Mouse (Mus musculus) macrophage (primary cell): ENCODE measurements at regions not wholly inside any gene's neighbourhood (a gene's known extent, or its start where the extent isn't known, plus 50 kb on each side); places are given as distances from the start of the nearest gene placed in this dataset.

ENCODE experiments used
- H3K27ac ChIP-seq: fragments of 350-480 bp; formaldehyde crosslinking; 2 replicates; pipeline ENCODE4 v1.9.0; 2021
- H3K36me3 ChIP-seq: fragments of 350-480 bp; formaldehyde crosslinking; 2 replicates; pipeline ENCODE4 v1.9.0; 2021; ENCODE audit errors: inconsistent target
- H3K4me3 ChIP-seq: fragments of 350-480 bp; formaldehyde crosslinking; 2 replicates; pipeline ENCODE4 v1.9.0; 2021; ENCODE audit errors: inconsistent target
- H3K79me2 ChIP-seq: fragments of 350-480 bp; formaldehyde crosslinking; 2 replicates; pipeline ENCODE4 v1.9.0; 2021; ENCODE audit errors: inconsistent target
- WGBS: methylation state at CpG from one replicate; pipeline ENCODE4 v1.1.7; 2026; ENCODE audit warnings: inconsistent platforms; ENCODE audit not compliant: missing documents; 5-methylcytosine and 5-hydroxymethylcytosine counted together

DNA sequence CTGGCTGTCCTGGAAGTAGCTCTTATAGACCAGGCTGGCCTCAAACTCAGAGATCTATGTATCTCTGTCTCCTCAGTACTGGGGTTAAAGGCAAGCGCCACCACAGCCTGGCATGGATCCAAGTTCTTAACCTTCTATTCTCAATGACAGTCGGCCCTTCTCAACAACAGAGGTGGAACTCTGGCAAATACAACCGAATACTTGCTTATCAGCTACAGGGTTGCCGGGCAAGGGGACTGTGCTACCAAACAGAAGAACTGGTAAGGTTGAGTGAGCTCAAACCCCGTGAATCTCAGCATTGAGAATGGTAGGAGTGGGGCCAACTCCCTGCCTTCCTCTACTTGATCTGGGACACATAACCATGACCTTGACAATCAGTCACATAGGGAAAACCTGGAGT, 75.2 kb upstream of the Osbpl8 start:
- Histone ChIP-seq H3K36me3 (no peaks in the 10 kb centered on the region), H3K27ac (no peak overlapping the region), H3K4me3 (no peak overlapping the region), H3K79me2 (no peaks in the 10 kb centered on the region)
- 74% methylated on average over 4 of the region's 5 CpGs for WGBS

DNA sequence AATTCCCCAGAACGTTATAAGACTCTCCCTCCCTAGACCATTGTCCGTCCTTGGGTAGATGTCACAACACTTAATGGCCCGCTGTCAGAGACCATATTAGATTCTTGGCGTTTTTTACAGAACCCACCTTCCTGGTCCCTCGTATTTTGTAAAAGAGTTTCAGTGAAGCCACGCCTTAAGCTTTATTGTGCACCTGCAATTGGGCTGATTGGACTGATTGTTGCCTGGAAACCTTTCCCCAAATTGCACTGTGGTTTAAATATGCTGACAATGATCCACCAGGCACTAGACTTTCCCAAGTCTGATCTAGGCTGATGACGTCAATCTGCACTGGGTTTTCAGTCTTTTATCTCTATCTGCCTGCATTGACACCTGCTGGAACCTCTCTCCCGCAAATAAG, 75.6 kb upstream of the Zdhhc17 start:
- no peak overlapping the region for H3K4me3 ChIP-seq
- H3K79me2 ChIP-seq = no peaks in the 10 kb centered on the region
- H3K27ac ChIP-seq = no peak overlapping the region
- 89% methylated on average over 8 of the region's 8 CpGs for WGBS
- H3K36me3 ChIP-seq = no peaks in the 10 kb centered on the region

DNA sequence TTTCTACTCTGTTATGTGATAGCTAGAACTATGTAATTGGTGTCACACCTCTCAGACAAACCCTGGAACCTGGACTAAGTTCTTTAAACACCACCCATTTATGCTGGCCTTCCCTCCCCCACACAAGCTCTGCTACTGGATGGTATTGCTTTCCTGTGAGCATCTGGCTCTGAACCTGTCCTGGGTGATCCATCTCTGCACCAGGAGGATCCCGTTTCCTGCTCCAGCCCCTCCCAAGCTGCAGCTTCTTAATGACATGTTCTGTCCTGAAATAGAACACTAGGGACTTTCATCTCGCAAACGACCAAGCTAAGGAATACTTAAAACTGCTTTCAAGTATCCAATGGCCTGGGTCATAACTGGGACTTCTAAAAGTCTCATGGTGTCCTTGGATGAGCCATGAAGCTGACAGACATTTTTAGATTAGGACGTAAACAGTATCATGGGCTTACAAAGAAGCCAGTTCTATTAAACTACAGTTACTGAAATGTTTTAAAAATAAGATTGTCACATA, 74.4 kb upstream of the Zdhhc17 start:
- H3K27ac ChIP-seq = no peak overlapping the region
- H3K79me2 ChIP-seq = no peaks in the 10 kb centered on the region
- no peak overlapping the region for H3K4me3 ChIP-seq
- 88% methylated on average over 4 of the region's 4 CpGs for WGBS
- no peaks in the 10 kb centered on the region for H3K36me3 ChIP-seq

DNA sequence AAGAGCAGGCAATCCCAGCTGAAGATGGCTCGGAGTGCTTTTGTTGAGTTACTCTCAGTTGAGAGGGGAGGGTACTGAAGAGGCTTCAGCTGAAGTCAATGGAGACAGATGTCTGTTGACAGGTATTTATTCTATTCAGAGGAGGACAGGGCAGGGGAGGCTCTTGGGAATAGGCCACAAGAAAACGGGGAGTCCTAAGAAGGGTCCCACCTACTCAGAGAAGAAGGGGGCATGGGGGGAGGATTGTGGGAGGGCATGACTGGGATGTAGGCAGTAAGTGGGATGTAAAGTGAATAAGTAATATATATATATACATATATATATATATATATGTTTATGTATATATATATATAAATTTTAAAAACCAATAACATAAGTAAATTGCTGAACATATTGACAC, 73.9 kb upstream of the Zdhhc17 start:
- 86% methylated on average over 2 of the region's 2 CpGs for WGBS
- no peaks in the 10 kb centered on the region for H3K79me2 ChIP-seq
- no peak overlapping the region for H3K4me3 ChIP-seq

DNA sequence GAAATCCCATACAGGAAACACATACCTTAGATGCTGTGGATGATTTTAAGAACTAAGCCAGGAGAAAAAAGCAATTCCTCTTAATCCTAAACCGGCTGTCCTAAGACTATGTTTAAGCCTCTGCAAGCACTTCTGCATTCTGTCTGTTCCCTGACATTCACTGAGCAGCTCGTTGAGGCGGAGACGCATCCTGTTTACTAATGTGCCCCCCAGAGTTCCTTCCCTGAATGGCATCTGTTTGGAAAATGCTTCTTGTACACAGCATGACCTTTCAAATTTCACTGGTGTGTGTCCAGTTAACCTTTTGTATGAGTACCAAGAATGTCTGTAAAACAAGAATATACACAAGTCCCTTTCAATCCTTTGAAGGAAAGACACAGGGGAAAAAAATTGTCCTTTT, 73.4 kb upstream of the Zdhhc17 start:
- Histone ChIP-seq H3K79me2 (no peaks in the 10 kb centered on the region), H3K27ac (no peak overlapping the region), H3K36me3 (no peaks in the 10 kb centered on the region), H3K4me3 (no peak overlapping the region)
- 3% methylated on average over 4 of the region's 4 CpGs for WGBS

More for the DNA sequence above, 73.9 kb upstream of the Zdhhc17 start:
- Histone ChIP-seq H3K27ac (no peak overlapping the region), H3K36me3 (no peaks in the 10 kb centered on the region)

DNA sequence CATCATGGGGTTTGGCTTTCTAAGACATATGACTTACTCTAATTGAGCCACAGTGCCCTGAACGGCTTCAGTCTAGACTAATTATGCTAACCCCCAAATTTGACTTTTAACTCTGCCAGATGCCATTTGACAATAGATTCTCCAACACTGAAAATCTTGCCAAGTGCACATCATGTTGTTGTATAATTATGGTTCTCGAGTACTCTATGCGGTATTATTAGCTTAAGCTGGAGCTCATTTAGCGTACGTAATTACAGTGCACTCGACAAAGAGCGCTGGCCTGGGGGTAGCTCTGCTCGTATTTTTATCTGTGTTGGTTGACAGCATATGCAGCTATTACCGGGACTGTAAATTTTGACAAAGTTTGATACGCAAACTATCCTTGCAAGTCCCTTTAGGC, 70.4 kb upstream of the Zdhhc17 start:
- Histone ChIP-seq H3K27ac (no peak overlapping the region), H3K79me2 (no peaks in the 10 kb centered on the region), H3K4me3 (no peak overlapping the region), H3K36me3 (no peaks in the 10 kb centered on the region)
- 98% methylated on average over 9 of the region's 10 CpGs for WGBS

DNA sequence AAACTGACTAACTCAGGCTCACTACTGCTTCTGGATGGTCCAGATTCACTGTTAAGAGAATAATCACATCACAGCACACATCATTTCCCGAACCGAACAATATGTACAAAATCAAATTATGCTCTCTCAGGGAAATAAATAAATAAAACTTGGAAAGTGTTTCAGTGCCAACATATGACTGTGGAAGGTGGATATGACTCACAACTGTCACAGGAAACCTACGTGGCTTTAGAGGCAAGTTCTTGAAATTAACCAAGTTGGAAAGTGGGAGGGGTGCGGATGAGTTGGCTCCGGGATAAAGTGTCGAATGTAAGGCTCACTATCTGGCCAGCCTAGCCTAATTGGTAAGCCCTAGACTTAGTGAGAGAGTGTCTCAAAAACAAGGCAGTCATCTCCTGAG, 69.1 kb upstream of the Zdhhc17 start:
- Histone ChIP-seq H3K36me3 (no peaks in the 10 kb centered on the region), H3K4me3 (no peak overlapping the region), H3K79me2 (no peaks in the 10 kb centered on the region), H3K27ac (no peak overlapping the region)
- 69% methylated on average over 6 of the region's 6 CpGs for WGBS

DNA sequence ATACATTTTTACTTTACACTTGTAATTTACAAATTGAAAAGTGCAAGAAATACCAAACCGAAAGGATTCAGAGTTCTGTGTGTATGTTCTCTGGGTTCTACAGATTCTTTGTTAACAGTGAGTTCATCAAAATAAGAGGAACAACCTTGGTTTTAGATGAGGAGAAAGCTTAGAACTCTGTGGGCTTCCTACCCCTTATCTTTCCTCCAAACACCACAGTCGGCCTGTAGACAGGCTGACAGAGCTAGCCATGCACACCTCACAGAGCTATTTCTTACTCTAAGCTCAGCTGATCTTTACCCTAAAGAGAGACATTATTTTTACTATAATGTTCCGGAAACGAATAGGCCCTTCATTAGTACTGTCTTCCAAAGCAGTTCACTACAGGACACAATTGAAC, 67.7 kb upstream of the Zdhhc17 start:
- no peaks in the 10 kb centered on the region for H3K36me3 ChIP-seq
- WGBS = 86% methylated on average over 4 of the region's 4 CpGs
- no peak overlapping the region for H3K4me3 ChIP-seq
- H3K27ac ChIP-seq = no peak overlapping the region
- H3K79me2 ChIP-seq = no peaks in the 10 kb centered on the region

DNA sequence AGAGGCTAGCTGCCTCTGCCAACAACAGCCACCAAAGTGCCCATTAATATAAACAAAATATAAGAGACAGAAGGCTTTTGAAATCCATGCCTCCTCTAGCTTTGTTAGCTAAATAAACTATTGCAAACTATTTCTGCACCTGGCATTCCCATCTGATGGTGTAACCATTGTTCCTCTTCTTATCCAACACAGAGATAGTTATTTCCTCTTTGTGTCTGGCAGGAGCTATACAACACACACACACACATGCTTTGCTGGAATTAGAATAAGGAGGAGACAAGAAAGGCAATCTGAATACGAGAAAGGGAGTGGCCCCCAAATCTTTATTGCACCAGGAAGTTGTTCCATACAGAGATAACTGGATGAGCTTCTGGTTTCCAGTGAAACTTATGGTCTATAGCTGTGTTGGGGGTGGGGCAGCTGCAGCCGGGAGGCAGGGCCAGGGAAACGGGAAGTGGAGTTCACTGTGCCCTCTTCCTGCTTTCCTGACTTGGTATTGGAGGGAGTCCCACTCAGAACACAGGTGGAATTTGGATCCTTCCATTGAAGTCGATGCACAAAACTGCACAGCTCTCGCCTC, 64.0 kb upstream of the Zdhhc17 start:
- H3K27ac ChIP-seq = no peak overlapping the region
- no peaks in the 10 kb centered on the region for H3K36me3 ChIP-seq
- no peaks in the 10 kb centered on the region for H3K79me2 ChIP-seq
- H3K4me3 ChIP-seq = no peak overlapping the region
- 31% methylated on average over 5 of the region's 5 CpGs for WGBS

DNA sequence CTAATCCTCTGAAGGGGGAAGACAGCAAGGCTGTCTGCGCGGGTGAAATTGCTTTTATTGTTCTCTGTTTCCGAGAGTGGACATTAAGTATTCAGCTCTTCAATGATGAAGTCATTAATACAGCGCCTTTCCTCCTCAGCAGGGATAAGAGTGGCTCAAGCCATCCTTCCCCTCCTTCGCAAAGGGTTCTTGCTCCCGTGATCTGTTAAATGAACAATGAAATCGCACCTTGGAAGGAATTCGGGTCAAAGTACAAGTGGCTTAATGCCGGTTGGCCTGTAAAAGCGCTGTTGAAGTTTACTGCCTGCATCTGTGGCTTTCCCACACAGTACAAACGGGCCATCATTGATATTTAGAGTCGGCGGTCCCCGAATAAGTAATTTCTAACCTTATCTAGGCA, 63.3 kb upstream of the Zdhhc17 start:
- Histone ChIP-seq H3K4me3 (no peak overlapping the region), H3K27ac (no peak overlapping the region), H3K36me3 (no peaks in the 10 kb centered on the region), H3K79me2 (no peaks in the 10 kb centered on the region)
- 92% methylated on average over 14 of the region's 14 CpGs for WGBS

DNA sequence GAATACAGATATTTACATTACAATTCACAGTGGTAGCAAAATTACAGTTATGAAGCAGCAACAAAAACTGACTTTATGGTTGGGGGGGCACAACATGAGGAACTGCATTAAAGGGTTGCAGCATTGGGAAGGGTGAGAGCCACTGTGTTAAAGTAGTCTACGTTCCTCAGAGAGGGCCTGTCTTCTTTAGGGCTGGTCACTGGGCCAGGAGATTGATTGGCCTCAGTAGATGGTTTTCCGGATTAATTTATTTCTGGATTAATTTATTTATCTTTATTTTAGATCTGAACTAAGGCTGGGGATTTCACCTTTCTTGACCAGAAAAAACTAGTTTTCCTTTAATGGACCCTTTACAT, 62.6 kb upstream of the Zdhhc17 start:
- Histone ChIP-seq H3K27ac (no peak overlapping the region), H3K79me2 (no peaks in the 10 kb centered on the region), H3K4me3 (no peak overlapping the region), H3K36me3 (no peaks in the 10 kb centered on the region)
- WGBS = 100% methylated on average over 1 of the region's 2 CpGs

DNA sequence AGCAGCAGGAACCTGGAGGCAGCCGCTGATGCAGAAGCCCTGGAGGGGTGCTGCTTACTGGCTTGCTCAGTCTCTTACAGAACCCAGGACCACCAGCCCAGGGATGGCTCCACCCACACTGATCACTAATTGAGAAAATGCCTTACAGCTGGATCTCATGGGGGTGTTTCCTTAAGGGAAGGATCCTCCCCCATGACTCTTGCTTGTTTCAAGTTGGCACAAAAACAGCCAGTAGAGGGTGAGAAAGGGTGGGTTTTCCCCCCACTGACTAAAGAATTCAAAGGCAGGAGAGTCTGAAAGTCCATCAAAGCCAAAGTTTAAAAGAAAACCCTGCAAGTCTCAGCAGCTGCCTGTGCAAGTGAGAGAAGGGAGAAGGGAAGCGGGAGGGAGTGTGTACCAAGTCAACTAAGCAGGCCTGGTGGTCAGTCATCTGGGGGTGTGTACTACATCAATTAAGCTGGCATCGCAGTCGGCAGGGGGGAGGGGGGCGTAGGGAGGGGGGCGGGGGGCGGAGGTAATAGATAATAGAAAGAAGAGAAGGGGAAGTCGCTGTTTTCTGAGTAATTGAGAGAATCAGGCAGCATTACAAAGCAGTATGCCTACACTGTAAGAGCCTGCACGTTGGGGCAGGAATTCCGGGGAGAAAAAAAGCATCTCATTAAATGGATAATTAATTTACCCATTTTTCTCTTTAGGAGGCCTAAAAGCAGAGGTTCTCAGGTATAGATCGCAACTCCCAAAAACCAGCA, 62.0 kb upstream of the Zdhhc17 start:
- Histone ChIP-seq H3K27ac (no peak overlapping the region), H3K36me3 (no peaks in the 10 kb centered on the region), H3K4me3 (no peak overlapping the region), H3K79me2 (no peaks in the 10 kb centered on the region)
- WGBS = 58% methylated on average over 5 of the region's 11 CpGs

DNA sequence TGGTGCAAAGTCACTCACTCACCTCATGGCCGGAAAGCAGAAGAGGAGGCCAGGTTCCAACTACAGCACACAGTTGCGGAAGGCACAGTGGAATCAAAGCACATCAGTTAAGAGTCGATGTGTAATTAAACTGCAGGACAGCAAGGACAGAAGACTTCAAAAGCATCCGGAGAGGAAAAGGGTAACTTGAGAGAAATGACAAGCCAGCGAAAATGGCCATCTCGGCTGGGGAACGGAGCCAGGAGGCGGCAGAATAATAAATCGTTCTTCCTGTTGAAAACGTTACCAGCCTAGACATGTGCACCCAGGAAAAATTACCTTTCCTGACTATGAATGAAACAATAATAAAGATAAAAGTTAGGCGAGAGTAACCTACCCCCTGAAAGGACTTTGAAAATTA, 56.2 kb upstream of the Zdhhc17 start:
- Histone ChIP-seq H3K36me3 (no peaks in the 10 kb centered on the region), H3K79me2 (no peaks in the 10 kb centered on the region), H3K4me3 (no peak overlapping the region), H3K27ac (no peak overlapping the region)
- WGBS = 85% methylated on average over 11 of the region's 11 CpGs

DNA sequence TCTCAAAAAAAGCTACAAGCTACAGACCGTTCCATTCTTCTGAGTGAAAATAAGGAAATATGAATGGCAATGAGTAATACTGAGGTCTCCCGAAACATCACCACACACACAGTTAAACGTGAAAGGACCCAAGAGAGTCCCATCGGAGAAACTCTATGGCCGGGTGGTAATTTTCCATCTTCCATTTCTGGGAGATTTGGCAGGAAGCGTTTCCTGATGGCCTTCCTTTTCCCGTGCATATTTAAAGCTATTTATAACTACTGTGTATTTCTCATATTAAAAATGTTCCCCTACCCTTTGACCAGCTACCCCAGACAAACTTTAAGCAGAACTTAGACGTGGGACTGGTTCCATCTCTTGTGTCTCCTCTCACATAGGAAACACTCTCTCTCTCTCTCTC, 50.7 kb upstream of the Zdhhc17 start:
- Histone ChIP-seq H3K27ac (no peak overlapping the region), H3K79me2 (no peaks in the 10 kb centered on the region), H3K36me3 (no peaks in the 10 kb centered on the region), H3K4me3 (no peak overlapping the region)
- 87% methylated on average over 8 of the region's 8 CpGs for WGBS
